Mouse (Mus musculus): ENCODE results near the gene Tle6. TPM values are rescaled to one million over a fixed set of nuclear protein-coding genes. Genes with fewer than 3 reads are reported as not detected.
"Not testable (repeated sequence)": the region's sequence is repeated elsewhere in the genome, so short reads cannot be mapped to it uniquely, and the experiment has no call there.

Gene Tle6
- 10.1 and 15.3 TPM in 2 replicates for total RNA-seq (2021)
- long read RNA-seq, experiment 1, partial matches to known transcripts = 3 of 16 reads
- long read RNA-seq, experiment 1, other reads (novel, unspliced or antisense) = 11 of 16 reads
- long read RNA-seq, experiment 2, partial matches to known transcripts = 0 of 10 reads
- long read RNA-seq, experiment 2, other reads (novel, unspliced or antisense) = 7 of 10 reads

DNA sequence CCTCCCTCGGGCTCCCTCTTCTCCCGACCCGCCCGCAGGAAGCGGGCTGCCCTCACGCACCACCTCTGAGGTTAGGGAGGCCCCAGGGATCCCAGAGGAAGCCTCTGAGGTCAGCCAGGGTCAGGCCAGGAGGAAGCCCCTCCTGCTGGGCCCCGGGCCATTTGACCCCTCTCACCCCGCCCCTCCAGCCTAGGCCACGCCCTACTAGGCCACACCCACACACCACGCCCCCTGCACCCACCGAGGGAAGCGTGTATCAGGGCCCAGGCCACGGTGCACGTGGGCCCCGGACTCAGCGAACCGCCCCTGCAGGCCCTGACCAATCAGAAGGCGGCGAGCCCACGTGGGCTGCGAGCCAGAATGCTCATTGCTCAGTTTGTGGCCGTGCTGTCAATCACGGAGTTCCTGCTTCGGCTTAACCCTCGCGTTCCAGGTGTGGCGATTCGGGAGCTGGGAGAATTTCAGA is at the start of gene Tle6:
Tle6 (minus strand) TSS at position 336 of the 466 bp plus-strand sequence.
- DNase-seq = peak; percentile 98

DNA sequence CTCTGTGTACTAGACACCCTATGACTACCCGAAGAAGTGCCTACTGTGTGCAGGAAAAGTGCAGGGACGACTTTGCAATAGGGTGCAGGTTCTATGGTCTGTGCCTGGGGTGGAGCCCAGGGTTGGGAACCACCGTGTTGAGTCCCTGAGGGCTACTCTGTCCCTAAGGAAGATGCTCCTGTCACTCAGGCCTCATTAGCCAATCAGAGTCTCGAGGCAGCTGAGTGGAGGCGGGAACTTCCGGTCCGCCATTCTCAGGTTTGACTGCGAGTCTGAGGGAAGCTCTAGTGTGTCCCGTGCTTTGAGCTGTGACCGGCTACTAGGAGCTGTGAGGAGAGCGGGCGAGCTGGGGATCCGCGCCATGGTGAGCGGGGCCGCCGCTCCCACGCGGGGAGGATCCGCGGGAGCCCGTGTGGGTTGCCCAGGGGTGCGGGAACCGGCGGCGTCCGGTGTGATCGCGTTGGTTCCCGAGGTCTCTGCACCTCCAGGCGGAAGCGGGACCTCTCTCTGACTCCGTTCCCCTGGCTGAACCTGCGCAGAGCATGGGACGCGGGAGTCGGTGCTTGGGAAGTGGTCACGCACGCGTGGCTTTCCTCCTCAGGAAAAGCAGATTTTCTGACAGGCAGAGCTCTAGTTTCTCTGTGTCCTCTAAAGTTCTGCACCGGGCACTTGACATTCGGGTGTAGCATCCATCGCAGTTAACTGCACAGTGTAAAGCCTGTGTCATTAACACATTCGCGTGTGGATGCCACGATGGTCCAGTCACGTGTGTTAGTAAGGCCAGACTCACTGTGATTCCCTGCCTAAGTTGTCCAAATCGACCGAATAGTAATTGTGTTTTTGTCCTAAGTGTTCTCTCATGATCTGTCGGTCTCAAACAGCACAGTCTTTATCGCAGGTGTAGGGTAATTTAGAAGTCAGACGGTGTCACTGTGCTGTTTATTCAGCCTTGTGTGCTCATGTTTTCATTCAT is 48.2 kb upstream of the Tle6 start, which contains the start of gene Gm10778:
Gm10778 (plus strand) TSS at position 257 of the 973 bp plus-strand sequence.
- peak; percentile 90 for DNase-seq

DNA sequence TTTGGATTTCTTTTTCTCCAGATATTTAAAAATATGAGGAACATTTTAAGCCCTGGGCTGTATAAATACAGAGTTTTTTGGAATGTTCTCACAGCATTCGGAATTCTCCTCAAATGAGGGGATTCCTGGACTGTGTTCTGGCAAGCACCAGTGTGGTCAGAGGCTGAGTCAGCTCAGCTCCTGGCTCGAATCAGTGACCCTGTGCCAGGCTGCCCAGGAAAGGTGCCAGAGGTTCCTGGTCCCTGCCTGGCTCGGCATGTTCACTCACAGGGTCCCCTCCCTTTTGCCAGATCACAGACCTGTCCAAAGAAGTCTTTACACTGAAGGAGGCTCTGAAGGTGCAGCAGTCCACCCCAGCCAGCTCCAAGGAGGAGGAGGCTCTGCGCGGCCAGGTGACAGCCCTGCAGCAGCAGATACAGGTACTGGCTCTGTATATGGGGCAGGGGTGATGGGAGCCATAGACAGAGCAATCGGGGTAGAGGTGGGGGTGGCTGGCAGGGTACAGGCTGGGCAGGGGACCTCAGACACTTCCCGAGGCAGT is 45.2 kb upstream of the Tle6 start:
- peak; percentile 65 for DNase-seq

DNA sequence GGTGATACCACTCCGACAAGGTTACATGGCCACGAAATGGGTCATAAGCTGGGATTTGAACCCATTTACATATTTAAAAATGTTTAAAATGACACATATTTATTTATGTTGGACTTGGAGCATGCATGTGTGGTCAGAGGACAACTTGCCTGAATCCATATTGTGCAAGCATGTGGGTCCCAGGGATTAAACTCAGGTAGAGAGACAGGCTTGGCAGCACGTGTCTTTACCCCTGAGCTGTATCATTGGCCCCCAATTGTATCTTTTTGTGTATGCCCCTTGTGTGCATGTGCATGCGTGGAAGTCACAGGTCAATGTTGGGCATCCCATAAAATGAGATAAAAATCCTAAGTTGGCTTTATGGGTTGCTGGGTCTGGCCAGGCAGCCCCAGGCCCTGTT is 44.5 kb upstream of the Tle6 start:
- DNase-seq = no peak

DNA sequence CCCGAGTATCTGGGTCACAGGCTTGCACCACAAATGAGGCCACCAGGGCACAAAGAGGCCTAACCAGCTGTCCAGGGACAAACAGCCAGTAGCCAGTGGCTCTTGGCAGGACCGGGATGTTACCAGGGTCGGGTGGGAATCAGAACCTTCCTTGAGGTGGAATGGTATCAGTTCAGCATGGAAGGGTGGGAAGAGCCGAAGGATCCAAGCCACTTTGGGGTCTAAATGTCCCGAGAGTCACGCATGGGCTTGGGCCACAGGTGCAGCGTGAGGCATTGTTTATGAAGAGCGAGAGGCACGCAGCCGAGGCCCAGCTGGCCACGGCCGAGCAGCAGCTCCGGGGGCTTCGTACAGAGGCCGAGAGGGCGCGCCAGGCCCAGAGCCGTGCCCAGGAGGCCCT is 43.8 kb upstream of the Tle6 start:
- no peak for DNase-seq

DNA sequence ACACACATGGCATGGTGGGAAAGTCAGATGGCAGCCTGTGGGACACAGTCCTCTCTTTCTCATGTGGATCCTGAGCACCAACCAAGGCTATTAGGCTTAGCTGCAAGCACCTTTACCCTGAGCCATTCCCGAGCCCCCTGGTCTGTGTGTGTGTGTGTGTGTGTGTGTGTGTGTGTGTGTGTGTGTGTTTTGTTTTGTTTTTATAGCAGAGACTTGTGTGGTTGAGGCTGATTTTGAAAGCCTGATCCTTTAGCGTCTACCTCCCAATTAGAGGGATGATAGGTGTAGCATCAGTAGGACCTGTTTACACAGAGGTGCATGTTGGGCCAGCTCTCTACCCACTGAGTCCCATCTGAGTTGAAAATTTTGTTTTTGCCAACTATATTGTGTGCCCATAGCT is 43.3 kb upstream of the Tle6 start:
- DNase-seq = no peak

DNA sequence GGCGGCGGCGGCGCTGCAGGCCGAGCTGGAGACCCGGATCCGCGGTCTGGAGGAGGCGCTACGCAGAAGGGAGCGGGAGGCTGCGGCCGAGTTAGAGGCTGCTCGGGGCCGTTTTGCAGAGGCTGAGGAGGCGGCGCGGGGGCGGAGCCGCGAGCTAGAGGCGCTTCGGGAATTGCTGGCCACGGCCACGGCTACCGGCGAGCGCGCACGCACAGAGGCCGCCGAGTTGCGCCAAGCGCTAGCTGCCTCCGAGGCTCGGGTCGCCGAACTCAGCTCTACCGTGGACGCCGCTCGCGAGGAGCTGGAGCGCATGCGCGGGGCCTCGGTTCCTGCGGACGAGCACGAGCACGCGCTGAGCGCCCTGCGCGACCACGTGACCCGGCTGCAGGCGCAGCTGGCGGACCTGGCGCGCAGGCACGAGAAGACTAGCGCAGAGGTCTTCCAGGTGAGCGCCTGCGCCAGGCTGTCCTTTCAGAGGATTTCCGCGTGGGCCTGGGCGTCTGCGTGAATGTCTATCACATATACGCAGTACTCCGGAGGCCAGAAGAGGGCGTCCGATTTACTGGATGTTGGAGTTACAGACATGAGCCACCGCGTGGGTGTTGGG is 42.7 kb upstream of the Tle6 start:
- peak; percentile 98 for DNase-seq

DNA sequence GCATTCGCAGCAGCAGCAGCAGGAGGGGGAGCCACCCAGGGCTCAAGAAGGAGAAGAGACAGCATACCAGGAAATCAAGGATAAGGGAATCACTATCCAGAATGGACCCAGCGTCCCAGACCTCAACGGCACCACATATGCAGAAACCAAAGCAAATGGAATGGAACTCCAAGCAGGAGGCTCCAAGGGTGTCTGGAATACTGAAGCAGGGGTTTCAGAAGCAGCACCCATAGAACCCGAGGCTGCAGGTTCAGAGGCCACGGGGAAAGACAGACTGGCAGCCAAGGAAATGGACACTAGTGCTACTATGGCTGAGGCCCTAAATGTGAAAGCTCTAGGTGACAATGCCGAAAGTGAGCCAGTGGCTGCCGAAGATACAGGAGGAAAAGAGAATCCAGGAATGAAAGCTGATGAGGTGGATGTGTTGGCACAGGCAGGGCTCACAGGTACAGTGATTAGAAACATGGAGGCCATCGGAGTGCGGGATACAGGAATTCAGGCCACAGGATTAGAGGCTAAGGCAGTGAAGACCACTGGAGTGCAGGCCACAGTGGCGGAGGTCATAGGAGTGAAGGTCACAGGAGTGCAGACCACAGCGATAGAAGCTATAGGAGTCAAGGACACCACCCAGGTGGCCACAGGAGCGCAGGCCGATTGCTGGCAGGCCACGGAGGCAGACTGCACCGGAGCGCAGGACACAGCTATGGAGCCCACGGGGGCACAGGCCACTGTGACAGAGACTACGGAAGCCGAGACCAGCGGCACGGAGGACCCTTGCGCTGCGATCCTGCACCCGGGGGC is 42.0 kb upstream of the Tle6 start:
- no peak for DNase-seq

DNA sequence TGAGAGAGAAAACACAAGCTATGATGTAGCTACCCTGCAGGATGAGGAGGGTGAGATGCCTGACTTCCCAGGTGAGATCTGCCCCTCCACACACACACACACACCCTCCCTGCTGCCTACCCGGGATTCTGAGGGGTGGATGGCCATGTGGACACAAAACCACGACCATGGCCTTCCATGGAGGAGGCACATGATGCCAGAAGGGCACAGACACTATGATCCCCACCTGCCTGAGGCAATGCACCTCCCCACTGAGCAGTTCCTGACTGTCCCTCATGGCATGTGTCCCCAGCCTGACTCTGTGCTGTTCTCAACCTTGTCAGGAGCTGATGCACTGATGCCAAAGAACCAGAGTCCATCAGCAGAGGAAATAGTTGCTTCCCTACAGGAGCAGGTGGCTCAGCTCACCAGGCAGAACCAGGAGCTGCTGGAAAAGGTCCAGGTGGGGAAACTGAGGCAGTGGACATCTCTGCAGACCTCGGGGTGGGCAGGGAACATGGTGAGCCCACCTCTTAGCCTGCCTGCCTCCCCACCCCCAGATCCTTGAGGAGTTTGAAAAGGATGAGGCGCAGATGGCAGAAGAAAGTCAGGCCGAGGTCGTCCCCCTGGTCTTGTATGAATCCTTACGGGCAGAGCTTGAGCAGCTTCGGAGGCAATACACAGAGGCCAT is 41.2 kb upstream of the Tle6 start:
- no peak for DNase-seq

DNA sequence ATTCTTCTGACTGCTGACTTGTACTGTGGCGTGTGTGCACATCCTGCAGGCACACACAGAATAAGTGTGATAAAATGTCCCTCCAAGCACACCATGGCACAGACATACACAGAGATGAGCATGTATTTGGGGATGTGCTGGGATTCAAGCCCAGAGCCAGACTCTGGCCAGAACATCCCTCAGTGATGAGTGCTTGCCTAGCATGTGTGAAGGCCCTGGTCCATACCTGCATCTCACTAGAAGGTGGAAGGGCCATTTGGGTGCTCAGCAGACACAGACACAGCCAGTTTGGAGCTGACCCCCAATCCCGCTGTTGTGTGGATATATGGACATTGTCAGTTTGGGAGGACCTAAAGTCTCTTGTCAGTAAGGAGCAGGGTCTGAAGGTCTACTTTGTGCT is 40.7 kb upstream of the Tle6 start:
- no peak for DNase-seq

DNA sequence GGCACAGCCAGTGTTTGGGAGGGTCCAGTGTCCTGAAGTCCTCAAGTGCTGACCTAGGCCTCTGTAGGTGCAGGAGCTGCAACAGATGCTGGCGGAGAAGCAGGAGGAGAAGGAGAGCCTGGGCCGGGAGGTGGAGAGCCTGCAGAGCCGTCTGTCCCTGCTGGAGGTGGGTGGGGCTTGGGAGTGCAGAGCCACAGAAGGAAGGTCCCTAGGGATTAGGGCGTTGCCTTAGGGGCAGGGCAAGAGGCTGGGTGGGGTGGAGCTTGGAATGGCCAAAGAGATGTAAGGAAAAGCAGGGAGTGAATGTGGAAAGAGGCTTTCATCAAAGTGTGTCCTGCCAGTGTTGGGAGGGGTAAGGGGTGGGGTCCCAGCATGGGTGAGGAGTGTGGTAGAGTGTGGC is 40.0 kb upstream of the Tle6 start:
- not testable (repeated sequence) for DNase-seq

DNA sequence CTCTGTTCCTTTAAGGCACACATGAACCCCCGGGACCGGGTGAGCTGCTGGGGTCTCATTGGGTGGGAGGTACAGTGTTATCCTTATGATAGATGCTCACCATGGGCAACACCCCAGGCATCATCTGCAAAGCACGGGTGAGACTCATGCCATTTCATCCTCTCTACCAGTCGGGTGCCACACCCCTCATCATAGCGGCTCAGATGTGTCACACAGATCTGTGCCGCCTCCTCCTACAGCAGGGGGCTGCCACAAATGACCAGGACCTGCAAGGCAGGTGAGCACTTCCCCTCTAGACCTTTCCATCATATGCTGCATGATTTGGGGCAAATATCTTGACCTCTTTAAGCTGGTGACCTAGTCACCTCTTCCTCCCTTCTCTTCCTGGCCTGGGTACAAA is 37.2 kb upstream of the Tle6 start:
- DNase-seq = no peak

DNA sequence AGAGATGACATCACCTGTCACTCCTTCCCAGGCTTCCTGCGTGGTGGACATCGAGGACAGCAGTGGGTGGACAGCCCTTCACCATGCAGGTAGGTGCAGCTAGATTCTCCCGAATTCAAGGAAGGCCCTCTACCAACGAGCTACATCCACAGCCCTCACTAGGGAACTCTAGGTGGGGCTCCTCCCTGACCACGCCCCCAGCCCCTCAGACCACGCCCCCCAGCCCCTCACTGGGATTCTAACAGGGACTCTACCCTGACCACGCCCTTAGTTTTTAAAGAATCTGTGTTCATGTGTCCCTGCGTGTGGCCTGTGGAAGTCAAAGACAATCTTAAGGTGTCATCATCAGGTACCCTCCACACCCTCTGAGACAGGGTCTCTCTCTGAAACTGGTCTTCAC is 35.5 kb upstream of the Tle6 start:
- no peak for DNase-seq

DNA sequence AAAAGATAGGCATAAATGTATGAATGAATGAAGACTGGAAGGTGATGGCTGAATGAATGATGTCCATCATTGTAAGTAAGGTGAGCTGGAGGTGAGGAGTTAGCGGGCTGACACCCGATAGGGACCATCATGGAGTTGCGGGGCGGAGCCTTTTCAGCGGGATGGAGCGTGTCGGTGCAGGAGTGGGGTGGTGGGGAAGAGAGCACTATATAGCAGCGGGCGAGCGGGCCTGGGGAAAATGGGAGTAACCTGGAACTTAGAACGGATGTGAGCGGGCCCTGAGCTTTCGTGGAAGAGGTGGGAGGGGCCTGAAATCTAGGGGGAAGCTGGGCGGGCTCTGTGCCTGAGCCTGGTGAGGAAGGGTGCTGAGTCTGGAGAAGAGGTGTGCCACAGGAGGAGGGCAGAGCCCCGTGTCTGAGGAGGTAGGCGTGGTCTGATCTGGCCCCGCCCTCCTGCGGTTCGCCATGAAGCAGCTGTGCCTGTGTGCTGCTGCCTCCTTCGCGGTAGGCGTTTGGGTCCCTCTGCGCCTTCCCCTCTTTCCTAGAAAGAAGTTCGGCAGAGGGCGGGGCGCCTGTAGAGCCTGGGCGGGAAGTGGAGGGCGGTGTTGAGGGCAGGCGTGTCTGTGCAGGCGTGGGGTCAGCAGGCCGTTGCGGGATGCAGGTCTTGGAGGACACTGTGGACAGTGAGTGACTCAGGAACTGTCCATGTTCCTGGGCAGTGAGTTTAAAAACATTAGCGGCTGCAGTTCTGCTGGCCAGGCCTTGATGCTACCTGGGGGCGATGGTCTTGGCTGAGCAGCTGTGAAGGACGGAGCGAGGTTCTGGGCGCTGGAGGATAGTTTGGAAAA is 32.6 kb upstream of the Tle6 start:
- peak; percentile 92 for DNase-seq

DNA sequence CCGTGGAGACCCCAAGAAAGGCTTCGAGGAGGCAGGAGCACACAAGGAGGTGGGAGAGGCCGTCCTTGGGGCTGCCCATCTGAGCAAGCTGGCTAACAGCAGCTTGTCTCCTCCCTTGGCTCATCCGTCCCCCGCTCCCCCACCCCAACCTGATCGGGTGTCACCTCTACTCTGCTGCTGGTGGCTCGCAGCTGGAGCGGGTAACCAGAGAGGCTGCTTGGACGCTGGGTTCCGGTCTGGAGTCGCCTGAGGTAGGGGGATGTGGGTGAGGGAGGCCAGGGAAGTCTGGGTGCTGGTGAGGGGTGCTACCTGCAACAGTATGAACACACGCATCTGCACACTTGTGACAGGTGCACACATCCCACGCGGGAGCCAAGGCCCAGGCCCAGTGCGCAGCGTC is 27.5 kb upstream of the Tle6 start, which contains the start of gene Ankrd24:
Ankrd24 (plus strand) TSS at position 151 of the 400 bp plus-strand sequence.
- no peak for DNase-seq

DNA sequence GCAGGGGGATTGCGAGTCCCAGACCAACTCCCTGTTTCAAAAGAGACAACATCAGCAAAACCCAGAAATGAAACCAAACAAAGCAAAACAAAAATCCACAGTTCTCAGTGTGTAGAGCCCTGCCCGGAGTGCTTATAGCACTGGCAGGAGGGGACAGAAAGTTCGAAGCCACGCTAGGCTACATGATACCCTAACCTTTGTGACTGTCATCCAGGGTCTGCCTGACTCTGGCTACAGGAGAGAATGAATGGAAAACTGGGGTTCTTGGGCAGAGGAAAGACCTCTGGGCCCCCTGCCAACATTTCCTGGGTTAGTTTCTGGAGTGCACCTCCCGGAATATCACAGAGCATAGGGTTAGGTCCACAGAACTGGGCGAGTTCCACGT is 27.0 kb upstream of the Tle6 start:
- DNase-seq = peak; percentile 48

DNA sequence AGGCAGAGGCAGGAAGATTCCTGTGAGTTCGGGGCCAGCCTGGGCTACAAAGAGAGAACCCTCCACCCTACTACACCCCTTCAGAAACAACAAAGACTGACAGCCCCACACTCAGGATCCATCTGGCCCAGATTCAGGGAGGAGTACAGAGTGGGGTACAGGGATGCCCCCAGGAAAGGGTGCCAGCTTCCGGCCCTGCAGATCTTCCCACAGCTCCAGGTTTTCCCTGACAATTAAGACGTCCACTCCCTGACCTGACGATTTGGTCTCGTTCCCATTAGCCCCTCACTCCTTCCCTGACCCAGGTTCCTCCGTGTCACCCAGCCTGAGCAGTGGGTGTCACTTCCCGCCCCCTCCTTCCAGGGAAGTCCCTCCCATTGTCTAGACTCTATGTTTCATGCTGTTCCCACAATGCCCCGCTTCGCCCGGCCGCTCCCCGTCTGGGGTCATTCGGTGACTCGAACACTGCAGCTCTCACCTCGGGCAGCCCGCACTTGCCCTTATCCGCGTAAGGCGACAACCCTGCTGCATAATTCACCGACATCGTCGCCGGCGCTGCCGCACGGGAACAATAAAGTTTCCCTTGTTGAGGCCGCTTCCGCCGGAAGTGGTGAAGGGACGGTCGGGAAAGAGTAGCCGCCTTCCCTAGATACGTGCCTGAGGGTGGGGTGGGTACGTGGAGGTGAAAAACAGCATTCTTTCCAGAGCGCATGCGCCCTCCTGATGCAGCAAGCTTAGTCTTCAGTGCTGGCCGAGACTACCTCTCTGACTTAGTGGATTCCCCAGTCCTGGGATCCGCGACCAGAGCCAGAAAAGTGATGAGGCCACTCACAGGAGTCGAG is 26.3 kb upstream of the Tle6 start, which contains the start of gene Sirt6:
Sirt6 (minus strand) TSS at position 804 of the 842 bp plus-strand sequence.
- DNase-seq = peak; percentile 95

DNA sequence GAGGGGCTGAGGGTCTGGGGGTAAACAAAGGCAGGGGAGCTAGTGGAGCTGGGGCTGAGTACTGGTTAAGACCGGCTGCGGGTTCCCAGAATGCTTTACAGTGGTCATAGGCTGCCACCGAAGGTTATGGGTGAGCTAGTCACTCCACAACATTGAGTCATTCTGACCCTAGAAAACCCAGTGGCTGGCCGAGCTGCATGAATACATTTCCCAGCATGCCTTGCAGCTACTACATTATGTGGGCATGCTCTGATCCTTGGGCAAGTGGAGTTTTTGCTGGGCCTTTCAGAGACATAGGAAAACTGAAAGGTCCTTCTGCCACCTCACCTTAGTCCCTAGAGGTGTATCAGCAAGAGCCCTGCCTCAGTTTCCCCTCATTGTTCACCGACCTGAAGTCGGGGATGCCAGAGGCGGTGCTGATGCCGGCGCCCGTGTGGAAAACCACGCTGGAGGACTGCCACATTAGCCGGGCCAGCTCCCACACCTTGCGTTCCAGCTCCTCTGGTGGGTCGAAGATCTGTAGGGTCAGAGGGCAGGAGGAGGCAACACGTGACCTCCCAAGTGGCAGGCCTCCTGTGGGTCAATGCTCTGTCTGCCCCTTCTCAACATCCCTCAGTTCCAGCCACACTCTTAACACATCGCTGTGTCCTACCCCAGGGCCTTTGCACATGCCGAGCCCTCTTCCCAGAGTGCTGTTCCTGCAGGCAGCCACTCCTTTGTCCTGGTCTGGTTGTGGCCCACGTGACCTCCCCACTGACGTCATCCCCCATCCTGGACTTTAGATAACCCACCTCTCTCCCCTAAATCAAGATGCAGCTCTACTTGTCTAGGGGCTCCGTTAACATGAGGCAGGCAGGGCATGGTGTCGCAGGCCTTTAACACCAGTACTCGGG is 25.5 kb upstream of the Tle6 start:
- DNase-seq = peak; percentile 68
